Mouse (Mus musculus) CH12.LX (cell line): ENCODE data around the gene Trhr2. TPM values are rescaled to one million over a fixed set of nuclear protein-coding genes. Genes with fewer than 3 reads are reported as not detected.

Experiments used
- DNase-seq: peaks from one replicate; pipeline ENCODE4 v3.0.0-alpha.2; 2013; ENCODE audit errors: extremely low read depth
- H3K27ac ChIP-seq: 2 replicates; pipeline ENCODE4 v1.5.1; 2012; ENCODE audit warnings: low read depth, mild to moderate bottlenecking, control low read depth, moderate library complexity; ENCODE audit not compliant: insufficient read depth
- H3K27me3 ChIP-seq: replicated peaks from 2 replicates; pipeline ENCODE3; 2012; ENCODE audit warnings: inconsistent platforms
- H3K36me3 ChIP-seq, 2 experiments: replicated peaks in 1 of 2; 2 replicates each; pipeline versions ENCODE3 to v1.6.1; 2012; ENCODE audit warnings: inconsistent platforms in 1 of 2, low read length in 1 of 2, mild to moderate bottlenecking in 1 of 2, mixed read lengths in 1 of 2, moderate library complexity in 1 of 2; ENCODE audit not compliant: control insufficient read depth in 1 of 2, insufficient read depth in 1 of 2
- H3K4me1 ChIP-seq, 2 experiments: 2 replicates each; pipeline ENCODE4 v1.6.1; 2012; ENCODE audit warnings: inconsistent platforms in 1 of 2, moderate library complexity in 1 of 2; ENCODE audit not compliant: insufficient read depth in 2 of 2, control insufficient read depth in 1 of 2
- H3K4me2 ChIP-seq: 2 replicates; pipeline ENCODE4 v1.6.1; 2012; ENCODE audit warnings: low read depth, mild to moderate bottlenecking, control low read depth; ENCODE audit not compliant: poor library complexity, insufficient read depth, severe bottlenecking
- H3K4me3 ChIP-seq, 3 experiments: fragments of 150-350 bp in 1 of 3; sonication (generic) in 1 of 3; replicated peaks in 1 of 3; 2 replicates each; pipeline versions ENCODE3 to v1.5.1; 2011 to 2012; ENCODE audit warnings: low read depth in 2 of 3, low read length in 2 of 3, mild to moderate bottlenecking in 2 of 3, moderate library complexity in 2 of 3, control low read depth in 1 of 3, improper control_type of control experiment in 1 of 3, inconsistent platforms in 1 of 3, mixed read lengths in 1 of 3; ENCODE audit not compliant: poor library complexity in 1 of 3
- H3K79me2 ChIP-seq: replicated peaks from 2 replicates; pipeline ENCODE4 v1.6.1; 2012; ENCODE audit warnings: mild to moderate bottlenecking, moderate library complexity; ENCODE audit not compliant: control insufficient read depth, poor library complexity, insufficient read depth, severe bottlenecking; ENCODE audit errors: extremely low read depth
- H3K9ac ChIP-seq: 2 replicates; pipeline ENCODE4 v1.6.1; 2012; ENCODE audit warnings: low read depth, mild to moderate bottlenecking, control low read depth, moderate library complexity; ENCODE audit not compliant: insufficient read depth
- H3K9me3 ChIP-seq: replicated peaks from 2 replicates; pipeline ENCODE3; 2012; ENCODE audit warnings: low read length, inconsistent platforms, mixed read lengths
- BHLHE40 ChIP-seq: IDR thresholded peaks from 2 replicates; pipeline ENCODE4 v1.6.1; 2011; ENCODE audit warnings: mild to moderate bottlenecking, low read depth, low read length, improper control_type of control experiment
- CHD2 ChIP-seq: IDR thresholded peaks from 2 replicates; pipeline ENCODE4 v1.6.1; 2011; ENCODE audit warnings: low read length, improper control_type of control experiment
- CTCF ChIP-seq, 2 experiments: IDR thresholded peaks in 1 of 2; conservative IDR thresholded peaks in 1 of 2; 2 replicates each; pipeline ENCODE4 v1.5.1; 2011 to 2012; ENCODE audit warnings: low read depth in 2 of 2, low read length in 2 of 2, improper control_type of control experiment in 1 of 2, inconsistent platforms in 1 of 2, mild to moderate bottlenecking in 1 of 2, moderate library complexity in 1 of 2
- ELF1 ChIP-seq: IDR thresholded peaks from 2 replicates; pipeline ENCODE4 v1.6.1; 2014; ENCODE audit warnings: low read depth, mild to moderate bottlenecking, inconsistent platforms, low read length, improper control_type of control experiment
- EP300 ChIP-seq: IDR thresholded peaks from 2 replicates; pipeline ENCODE4 v1.6.1; 2011; ENCODE audit warnings: low read length, improper control_type of control experiment
- ETS1 ChIP-seq: conservative IDR thresholded peaks from 2 replicates; pipeline ENCODE4 v1.6.1; 2012; ENCODE audit warnings: low read depth, mild to moderate bottlenecking, inconsistent platforms, low read length, improper control_type of control experiment, moderate library complexity
- GABPA ChIP-seq: IDR thresholded peaks from 2 replicates; pipeline ENCODE4 v1.6.1; 2012; ENCODE audit warnings: low read depth, low read length, improper control_type of control experiment, inconsistent platforms; ENCODE audit not compliant: insufficient replicate concordance
- HCFC1 ChIP-seq: IDR thresholded peaks from 2 replicates; pipeline ENCODE4 v1.6.1; 2012; ENCODE audit warnings: low read depth, mild to moderate bottlenecking, inconsistent platforms, low read length, improper control_type of control experiment
- IRF4 ChIP-seq: IDR thresholded peaks from 2 replicates; pipeline ENCODE4 v1.6.1; 2014; ENCODE audit warnings: low read depth, mild to moderate bottlenecking, inconsistent platforms, low read length, improper control_type of control experiment
- JUN ChIP-seq: IDR thresholded peaks from 2 replicates; pipeline ENCODE4 v1.6.1; 2011; ENCODE audit warnings: low read depth, mild to moderate bottlenecking, low read length, improper control_type of control experiment, moderate library complexity; ENCODE audit not compliant: insufficient read depth
- JUND ChIP-seq: conservative IDR thresholded peaks from 2 replicates; pipeline ENCODE4 v1.6.1; 2011; ENCODE audit warnings: low read depth, low read length, improper control_type of control experiment
- MAX ChIP-seq: IDR thresholded peaks from 2 replicates; pipeline ENCODE4 v1.6.1; 2011; ENCODE audit warnings: low read length, improper control_type of control experiment
- MAZ ChIP-seq: IDR thresholded peaks from 2 replicates; pipeline ENCODE4 v1.6.1; 2012; ENCODE audit warnings: low read depth, mild to moderate bottlenecking, inconsistent platforms, low read length, improper control_type of control experiment, moderate library complexity
- MEF2A ChIP-seq: IDR thresholded peaks from 2 replicates; pipeline ENCODE4 v1.6.1; 2014; ENCODE audit warnings: low read depth, mild to moderate bottlenecking, inconsistent platforms, low read length, improper control_type of control experiment, borderline replicate concordance
- MXI1 ChIP-seq: IDR thresholded peaks from 2 replicates; pipeline ENCODE4 v1.6.1; 2011; ENCODE audit warnings: mild to moderate bottlenecking, low read depth, low read length, improper control_type of control experiment
- MYC ChIP-seq: IDR thresholded peaks from 2 replicates; pipeline ENCODE4 v1.6.1; 2011; ENCODE audit warnings: low read depth, mild to moderate bottlenecking, improper control_type of control experiment, low read length
- POLR2AphosphoS2 ChIP-seq: IDR thresholded peaks from 2 replicates; pipeline ENCODE4 v1.6.1; 2011; ENCODE audit warnings: low read depth, low read length, improper control_type of control experiment
- RCOR1 ChIP-seq: conservative IDR thresholded peaks from 2 replicates; pipeline ENCODE4 v1.6.1; 2012; ENCODE audit warnings: low read depth, mild to moderate bottlenecking, inconsistent platforms, low read length, improper control_type of control experiment
- SIN3A ChIP-seq: IDR thresholded peaks from 2 replicates; pipeline ENCODE4 v1.6.1; 2012; ENCODE audit warnings: low read length, improper control_type of control experiment, inconsistent platforms
- TBP ChIP-seq: conservative IDR thresholded peaks from 2 replicates; pipeline ENCODE4 v1.6.1; 2011; ENCODE audit warnings: low read depth, low read length, improper control_type of control experiment
- TCF12 ChIP-seq: IDR thresholded peaks from 2 replicates; pipeline ENCODE4 v1.6.1; 2014; ENCODE audit warnings: low read depth, mild to moderate bottlenecking, inconsistent platforms, low read length, improper control_type of control experiment
- UBTF ChIP-seq: IDR thresholded peaks from 2 replicates; pipeline ENCODE4 v1.6.1; 2012; ENCODE audit warnings: low read depth, mild to moderate bottlenecking, inconsistent platforms, low read length, improper control_type of control experiment, moderate library complexity
- USF1 ChIP-seq: IDR thresholded peaks from 2 replicates; pipeline ENCODE4 v1.6.1; 2014; ENCODE audit warnings: low read depth, mild to moderate bottlenecking, inconsistent platforms, low read length, improper control_type of control experiment
- ZNF384 ChIP-seq: IDR thresholded peaks from 2 replicates; pipeline ENCODE4 v1.6.1; 2012; ENCODE audit warnings: low read depth, low read length, improper control_type of control experiment, inconsistent platforms
- dilution Hi-C: fragments of 300-500 bp; cut with MboI; formaldehyde crosslinking; loops from 2 replicates; pipeline ENCODE4 v1.14.3; 2020; ENCODE audit warnings: low sequenced_read_pairs; ENCODE audit not compliant: extremely low pct_unique_long_range_greater_than_20kb, extremely low pct_ligation_motif_present
- in situ Hi-C: fragments of 300-500 bp; cut with MboI; formaldehyde crosslinking; loops from 3 replicates; pipeline ENCODE4 v1.14.3; 2019; ENCODE audit warnings: low sequenced_read_pairs, low pct_ligation_motif_present, low pct_unique_long_range_greater_than_20kb, mixed read lengths
- polyA plus RNA-seq: library from polyadenylated mRNA; unstranded; fragments of >175 nt; gene quantifications from 2 replicates; pipeline ENCODE4 v1.2.1, GENCODE M21; 2012; ENCODE audit warnings: low read depth; ENCODE audit not compliant: insufficient read length
- total RNA-seq, 2 experiments: library from RNA; depleted of rRNA; stranded (reverse); fragments of 300-350 nt in 1 of 2; fragments of >200 nt in 1 of 2; gene quantifications; 2 replicates each; pipeline ENCODE4 v1.2.3; 2012 to 2014

Gene Trhr2
- total and polyA plus RNA-seq, 3 experiments, result 0.25 to 0.51 TPM; not detected in 1

GRCm38 (mm10) chr8:122362271-122362670 lies 1.7 kb upstream of the Trhr2 start:
- no peak overlapping the region for H3K9ac ChIP-seq
- DNase-seq, result no peak
- H3K79me2 ChIP-seq, result no peaks in the 10 kb centered on the region
- H3K4me2 ChIP-seq, result no peak overlapping the region
- H3K9me3 ChIP-seq, result peaks cover 5% of the 10 kb centered on the region
- H3K27me3 ChIP-seq, result no peaks in the 10 kb centered on the region
- peaks cover 0 to 6% of the 10 kb centered on the region in 2 experiments for H3K36me3 ChIP-seq
- in situ Hi-C loops, result no loop called here
- H3K27ac ChIP-seq, result no peak overlapping the region
- dilution Hi-C loops, result no loop called here
- no peak for TF ChIP-seq ELF1
- no peak for TF ChIP-seq USF1
- no peak for TF ChIP-seq CTCF (conservative IDR thresholded peaks at IDR 0.05 in 1 of 2, IDR thresholded peaks at IDR 0.05 in 1 of 2; ENCODE audit: low read depth in 2 of 2, low read length in 2 of 2)
- no peak for TF ChIP-seq POLR2AphosphoS2
- H3K4me3 ChIP-seq, result no peak overlapping the region
- H3K4me1 ChIP-seq, result peaks cover 15 to 20% of the 10 kb centered on the region in 2 experiments

GRCm38 (mm10) chr8:122359111-122359775 lies 1.3 kb downstream of the Trhr2 start:
- no peak overlapping the region for H3K4me3 ChIP-seq
- peaks cover 20 to 30% of the 10 kb centered on the region in 2 experiments for H3K4me1 ChIP-seq
- no peak overlapping the region for H3K27ac ChIP-seq
- in situ Hi-C loops, result no loop called here
- peak; percentile 92 for DNase-seq
- H3K4me2 ChIP-seq, result peak overlapping the region; percentile 23; the same call in 1 of the 2 replicates
- H3K9ac ChIP-seq, result no peak overlapping the region
- dilution Hi-C loops, result no loop called here
- H3K9me3 ChIP-seq, result no peaks in the 10 kb centered on the region
- TF ChIP-seq HCFC1 (no peak), GABPA (no peak), MAZ (no peak), ETS1 (peak; percentile 78), MEF2A (peak; percentile 74), BHLHE40 (peak; percentile 93), CTCF (conservative IDR thresholded peaks at IDR 0.05 in 1 of 2, IDR thresholded peaks at IDR 0.05 in 1 of 2; ENCODE audit: low read depth in 2 of 2, low read length in 2 of 2) (peak in 1 of 2 experiments; percentile 3; a peak in 1 of 4 replicates), ZNF384 (no peak), TCF12 (peak; percentile 85), UBTF (no peak), EP300 (peak; percentile 96), IRF4 (peak; percentile 99), MXI1 (peak; percentile 46; the same call in 1 of the 2 replicates), MYC (0 out of 2 replicates have a peak, but pooled peaks have one; percentile 39), TBP (peak; percentile 91), RCOR1 (peak; percentile 10; the same call in 1 of the 2 replicates), JUND (peak; percentile 98), JUN (peak; percentile 94), MAX (0 out of 2 replicates have a peak, but pooled peaks have one; percentile 24), SIN3A (peak; percentile 52; the same call in 1 of the 2 replicates), CHD2 (0 out of 2 replicates have a peak, but pooled peaks have one; percentile 18)
- H3K36me3 ChIP-seq, result peaks cover 0 to 3% of the 10 kb centered on the region in 2 experiments
- H3K79me2 ChIP-seq, result no peaks in the 10 kb centered on the region
- H3K27me3 ChIP-seq, result no peaks in the 10 kb centered on the region
